Mouse (Mus musculus): Measurements from ENCODE around the gene Zfp664. TPM values are rescaled to one million over a fixed set of nuclear protein-coding genes. Genes with fewer than 3 reads are reported as not detected.

The Zfp664 gene
- polyA plus RNA-seq, 1 experiment from 2014 or later, result 92.7 TPM

Other genes starting within 250 kb of the Zfp664 start
- gene Atp6v0a2, start 234.1 kb upstream of the Zfp664 start, polyA plus RNA-seq (2015; fragmentation: Nextera tagmentation; extraction: Ambion mirVana), result 40.0 and 43.7 TPM in 2 replicates
- gene Dnah10, start 137.6 kb upstream of the Zfp664 start, polyA plus RNA-seq (2015; fragmentation: Nextera tagmentation; extraction: Ambion mirVana), result 0.17 and 0.22 TPM in 2 replicates
- 33.1 and 35.0 TPM in 2 replicates for gene Ccdc92, start 267 bp upstream of the Zfp664 start, polyA plus RNA-seq (2015; fragmentation: Nextera tagmentation; extraction: Ambion mirVana)
- 3.7 and 4.0 TPM in 2 replicates for gene Rflna, start 140.5 kb downstream of the Zfp664 start, polyA plus RNA-seq (2015; fragmentation: Nextera tagmentation; extraction: Ambion mirVana)

Data from forebrain, embryonic 16.5 days (tissue).